ENCODE assay signal across 8 mouse cellular contexts in the genomic region with DNA sequence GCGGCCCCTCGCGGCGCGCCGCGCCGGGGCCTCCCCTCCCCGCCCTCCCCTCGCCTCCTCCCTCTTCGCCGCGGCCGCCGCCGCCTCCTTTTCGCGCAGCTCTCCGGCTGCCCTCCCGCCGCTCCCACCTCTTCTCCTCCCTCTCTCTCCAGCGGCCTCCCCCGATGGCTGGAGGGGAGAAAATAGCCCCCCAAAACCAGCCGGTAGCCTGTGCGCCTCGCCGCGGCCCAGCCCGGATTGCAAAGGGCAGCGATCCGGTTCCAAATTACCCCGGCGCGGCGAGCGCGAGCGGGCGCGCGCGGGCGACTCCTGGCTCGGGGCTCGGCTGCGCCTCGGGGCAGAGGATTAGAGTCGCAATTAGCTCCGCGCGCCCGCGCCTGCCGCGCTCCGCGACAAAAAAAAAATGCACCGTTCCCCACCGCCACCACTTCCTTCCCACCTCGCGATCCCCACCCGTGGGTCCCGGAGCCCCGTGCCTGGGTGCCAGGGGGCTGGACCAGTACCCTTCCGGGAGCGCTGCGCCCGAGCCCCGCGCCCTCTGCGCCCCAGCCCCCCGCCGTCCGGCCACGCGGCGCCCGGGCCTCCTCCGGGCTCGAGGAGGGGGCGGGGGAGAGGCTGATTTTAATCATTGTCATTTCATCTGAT. TPM values are rescaled to one million over a fixed set of nuclear protein-coding genes. Genes with fewer than 3 reads are reported as not detected.
DNase-seq lines count a peak whose midpoint lies in the region; ATAC-seq and TF ChIP-seq lines count a peak whose summit lies in the region.

No protein-coding gene starts in this region.

- H3K4me2 ChIP-seq in kidney, embryonic 15.5 days, result peak overlapping the region; percentile 87

- H3K27ac ChIP-seq in embryonic facial prominence, embryonic 10.5 days (replicated peaks), result peak overlapping the region; percentile 100
- peak overlapping the region; percentile 97 for H3K27ac ChIP-seq in heart, embryonic 10.5 days
- peak overlapping the region; percentile 100 for H3K27ac ChIP-seq in kidney, embryonic 15.5 days

- no peak for TF ChIP-seq CTCF in lung, adult 2 months (IDR thresholded peaks at IDR 0.05; ENCODE audit: insufficient read depth, low read length)

- no peak for TF ChIP-seq POLR2A in lung, adult 2 months (IDR thresholded peaks at IDR 0.05; ENCODE audit: borderline replicate concordance, extremely low read depth, low read depth, low read length)

- peak; percentile 35 for ATAC-seq in kidney, embryonic 15.5 days (replicated peaks; ENCODE audit: low FRiP score)
- no peak for ATAC-seq in inflammation-experienced regulatory T-cells, adult 6 months

- H3K9me3 ChIP-seq in embryonic facial prominence, embryonic 10.5 days, result no peaks in the 10 kb centered on the region
- no peaks in the 10 kb centered on the region for H3K9me3 ChIP-seq in heart, embryonic 10.5 days
- H3K9me3 ChIP-seq in kidney, embryonic 15.5 days (replicated peaks), result no peaks in the 10 kb centered on the region

- under 1% methylated on average over 59 of the region's 81 CpGs for WGBS in embryonic facial prominence, embryonic 10.5 days
- WGBS in heart, embryonic 10.5 days, result under 1% methylated on average over 64 of the region's 81 CpGs
- under 1% methylated on average over 61 of the region's 81 CpGs for WGBS in kidney, embryonic 15.5 days
- WGBS in lung, adult 2 months, result 1% methylated on average over 59 of the region's 81 CpGs

- H3K4me3 ChIP-seq in embryonic facial prominence, embryonic 10.5 days, result peak overlapping the region; percentile 92
- peak overlapping the region; percentile 90 for H3K4me3 ChIP-seq in heart, embryonic 10.5 days
- peak overlapping the region; percentile 83 for H3K4me3 ChIP-seq in kidney, embryonic 15.5 days (replicated peaks)
- peak overlapping the region; percentile 77 for H3K4me3 ChIP-seq in lung, adult 2 months (replicated peaks; ENCODE audit: extremely low read depth, low read depth, low read length)

- H3K9ac ChIP-seq in kidney, embryonic 15.5 days, result peak overlapping the region; percentile 90

- H3K4me1 ChIP-seq in embryonic facial prominence, embryonic 10.5 days, result peaks cover 41% of the 10 kb centered on the region
- H3K4me1 ChIP-seq in heart, embryonic 10.5 days, result peaks cover 10% of the 10 kb centered on the region; the same call in 1 of the 2 replicates
- peaks cover 31% of the 10 kb centered on the region for H3K4me1 ChIP-seq in kidney, embryonic 15.5 days
- H3K4me1 ChIP-seq in lung, adult 2 months (ENCODE audit: control insufficient read depth, insufficient read depth, low read length), result no peaks in the 10 kb centered on the region

- peaks cover 21% of the 10 kb centered on the region for H3K36me3 ChIP-seq in embryonic facial prominence, embryonic 10.5 days (replicated peaks)
- peaks cover 9% of the 10 kb centered on the region for H3K36me3 ChIP-seq in heart, embryonic 10.5 days
- peaks cover 11% of the 10 kb centered on the region for H3K36me3 ChIP-seq in kidney, embryonic 15.5 days

- H3K27me3 ChIP-seq in embryonic facial prominence, embryonic 10.5 days (replicated peaks; ENCODE audit: low read depth, poor library complexity, severe bottlenecking), result no peaks in the 10 kb centered on the region
- no peaks in the 10 kb centered on the region for H3K27me3 ChIP-seq in heart, embryonic 10.5 days (ENCODE audit: insufficient read depth, poor library complexity, severe bottlenecking)
- H3K27me3 ChIP-seq in kidney, embryonic 15.5 days, result no peaks in the 10 kb centered on the region

- peak; percentile 48 for DNase-seq in thymus, postnatal 4 days
- no peak for DNase-seq in thymus, postnatal 14 days
- peak; percentile 79 for DNase-seq in embryonic facial prominence, embryonic 10.5 days (ENCODE audit: low spot score)
- no peak for DNase-seq in heart, embryonic 10.5 days (ENCODE audit: low spot score)
- DNase-seq in lung, adult 2 months, result peak; percentile 54
- DNase-seq in retina, adult 2 months (ENCODE audit: low read depth, low spot score), result peak; percentile 69

RNA-seq across cellular contexts. Expression of gene Kctd15, which starts 2.0 kb away (rescaled TPM):
- 61.1 and 63.8 TPM in 2 replicates for polyA plus RNA-seq in embryonic facial prominence, embryonic 10.5 days (2016; fragmentation: Nextera tagmentation; extraction: Ambion mirVana)
- polyA plus RNA-seq in heart, embryonic 10.5 days (2016; fragmentation: Nextera tagmentation; extraction: Ambion mirVana), result 15.3 and 25.5 TPM in 2 replicates
- polyA plus RNA-seq in kidney, embryonic 15.5 days (2015; fragmentation: Nextera tagmentation; extraction: Ambion mirVana), result 33.4 and 37.0 TPM in 2 replicates
- 25.1 and 27.5 TPM in 2 replicates for polyA plus RNA-seq in lung, adult 2 months (2012; rRNA removed)
- polyA plus RNA-seq in inflammation-experienced regulatory T-cells, adult 6 months (2017; shearing (Covaris generic)), result not detected

Comparison
In these comparisons a context has a peak if more than half of its experiments do, and no peak if none do; other contexts are left out.
1. DNase-seq: peak in thymus, postnatal 4 days (single experiment), embryonic facial prominence, embryonic 10.5 days (single experiment), lung, adult 2 months (single experiment) and retina, adult 2 months (single experiment); none in thymus, postnatal 14 days (single experiment) and heart, embryonic 10.5 days (single experiment).
2. RNA of gene Kctd15, which starts 2.0 kb away (polyA plus RNA-seq): 61.1 to 63.8 TPM in embryonic facial prominence, embryonic 10.5 days, 33.4 to 37.0 TPM in kidney, embryonic 15.5 days, 25.1 to 27.5 TPM in lung, adult 2 months and 15.3 to 25.5 TPM in heart, embryonic 10.5 days; not detected in inflammation-experienced regulatory T-cells, adult 6 months; every median in the first group is over 10 times any median in the second.
3. Peak in every context shown above with its lines, with median percentiles within 50 percentile points of each other: H3K27ac ChIP-seq and H3K4me3 ChIP-seq.